Mouse (Mus musculus): Measurements from ENCODE around the gene Cpox.

DNA sequence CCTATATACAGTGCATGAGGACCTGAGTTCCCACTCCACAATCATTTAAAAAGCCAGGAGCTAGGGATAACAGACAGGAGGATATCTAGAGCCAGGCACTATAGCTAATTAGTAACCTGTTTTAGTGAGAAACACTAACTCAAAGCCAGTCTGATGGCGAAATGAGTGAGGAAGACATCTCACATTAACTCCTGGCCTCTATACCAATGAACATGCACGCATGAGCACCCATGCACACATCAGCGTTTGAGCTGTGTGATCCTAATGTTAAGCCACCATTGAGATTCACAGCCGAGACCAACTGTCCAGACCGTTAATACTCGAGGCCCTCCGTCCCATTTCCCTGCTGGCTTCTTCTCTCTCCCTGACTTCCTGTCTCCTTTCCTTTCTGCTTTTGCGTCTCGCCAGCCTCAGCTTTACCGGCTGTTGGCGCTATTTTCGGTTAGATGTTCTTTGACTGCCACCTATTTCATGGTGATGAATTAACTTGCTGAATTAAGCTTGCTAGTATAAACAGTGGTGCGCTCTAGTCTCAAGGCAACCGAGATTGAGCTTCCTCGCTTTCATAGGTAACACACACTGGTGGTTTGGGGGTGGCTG, 3.8 kb downstream of the Cpox start:
- TF ChIP-seq EP300 (IDR thresholded peaks at IDR 0.05; ENCODE audit: low read length) (no peak), CTCF (conservative IDR thresholded peaks at IDR 0.05 in 1 of 2, IDR thresholded peaks at IDR 0.05 in 1 of 2; ENCODE audit: low read depth in 2 of 2, low read length in 2 of 2) (no peak), POLR2A (IDR thresholded peaks at IDR 0.05; ENCODE audit: low read depth, low read length) (no peak), CHD2 (IDR thresholded peaks at IDR 0.05; ENCODE audit: low read length) (no peak), MAZ (IDR thresholded peaks at IDR 0.05; ENCODE audit: low read depth, low read length) (no peak), ZC3H11A (IDR thresholded peaks at IDR 0.05; ENCODE audit: low read depth, low read length) (no peak), USF1 (IDR thresholded peaks at IDR 0.05; ENCODE audit: low read depth, low read length) (no peak), NRF1 (IDR thresholded peaks at IDR 0.05; ENCODE audit: low read depth, low read length) (no peak), ZNF384 (IDR thresholded peaks at IDR 0.05; ENCODE audit: low read depth, low read length) (no peak), MEF2A (IDR thresholded peaks at IDR 0.05; ENCODE audit: borderline replicate concordance, low read depth, low read length) (no peak), SIN3A (IDR thresholded peaks at IDR 0.05; ENCODE audit: low read length) (no peak), HCFC1 (IDR thresholded peaks at IDR 0.05; ENCODE audit: low read depth, low read length) (no peak), NELFE (IDR thresholded peaks at IDR 0.05; ENCODE audit: low read depth, low read length) (no peak), CHD1 (IDR thresholded peaks at IDR 0.05; ENCODE audit: low read depth, low read length) (no peak)

Measured in CH12.LX (cell line).